Mouse (Mus musculus) bone marrow, adult 2 months (tissue): ENCODE data around the gene Slc22a12.

Source experiments
- CTCF ChIP-seq: fragments of 200-500 bp; IDR thresholded peaks from 2 replicates; pipeline ENCODE4 v1.5.1; 2011; ENCODE audit warnings: low read length, control low read depth; ENCODE audit not compliant: control insufficient read depth, insufficient read depth
- POLR2A ChIP-seq: fragments of 200-500 bp; IDR thresholded peaks from 2 replicates; pipeline ENCODE4 v1.6.1; 2011; ENCODE audit warnings: low read depth, mild to moderate bottlenecking, control low read depth, low read length, borderline replicate concordance; ENCODE audit not compliant: control insufficient read depth

GRCm38 (mm10) chr19:6566450-6566849 lies 23.6 kb upstream of the Slc22a12 start:
- TF ChIP-seq CTCF = no peak
- TF ChIP-seq POLR2A = no peak
